Mouse (Mus musculus) layer of hippocampus, adult 9-11 months (tissue): ENCODE results near the gene Gm12258.
"Not testable (repeated sequence)": the region's sequence is repeated elsewhere in the genome, so short reads cannot be mapped to it uniquely, and the experiment has no call there.

ENCODE experiments used
- DNase-seq: peaks from one replicate; pipeline ENCODE4 v3.0.0; 2022

Gene Gm12258

DNA sequence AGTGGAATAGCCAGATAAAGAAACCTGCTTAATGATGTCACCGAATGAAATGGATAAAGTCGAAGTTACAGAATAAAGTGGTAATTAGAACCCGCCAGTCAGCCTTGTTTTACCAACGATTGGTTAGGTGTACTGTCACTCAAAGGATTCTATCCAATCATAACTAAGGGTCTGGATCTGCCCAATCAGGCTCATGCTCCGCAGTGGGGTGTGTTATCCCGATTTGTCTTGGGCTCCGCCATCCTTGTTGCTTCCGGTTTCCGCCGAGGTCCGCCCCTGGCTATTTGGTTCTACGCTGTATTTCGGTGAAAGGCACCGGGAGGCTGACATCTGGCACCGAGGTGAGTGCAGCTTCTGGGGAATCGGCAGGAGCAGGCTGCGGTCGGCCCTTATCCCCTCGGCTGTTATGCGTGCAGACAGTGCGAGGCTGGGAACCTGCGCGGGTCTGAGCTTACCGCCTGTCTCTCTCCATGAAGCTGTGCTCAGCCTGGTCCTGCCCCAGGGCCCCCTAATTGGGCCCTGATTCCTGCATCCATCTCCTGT, at the start of gene Gm12258:
Gene Gm12258, plus strand, starts transcription at position 240 of the 543 bp plus-strand sequence.
- DNase-seq = peak; percentile 95

- no peak for DNase-seq
These were observed 47.2 kb upstream of the Gm12258 start for GRCm38 (mm10) chr11:58799747-58800146.

DNA sequence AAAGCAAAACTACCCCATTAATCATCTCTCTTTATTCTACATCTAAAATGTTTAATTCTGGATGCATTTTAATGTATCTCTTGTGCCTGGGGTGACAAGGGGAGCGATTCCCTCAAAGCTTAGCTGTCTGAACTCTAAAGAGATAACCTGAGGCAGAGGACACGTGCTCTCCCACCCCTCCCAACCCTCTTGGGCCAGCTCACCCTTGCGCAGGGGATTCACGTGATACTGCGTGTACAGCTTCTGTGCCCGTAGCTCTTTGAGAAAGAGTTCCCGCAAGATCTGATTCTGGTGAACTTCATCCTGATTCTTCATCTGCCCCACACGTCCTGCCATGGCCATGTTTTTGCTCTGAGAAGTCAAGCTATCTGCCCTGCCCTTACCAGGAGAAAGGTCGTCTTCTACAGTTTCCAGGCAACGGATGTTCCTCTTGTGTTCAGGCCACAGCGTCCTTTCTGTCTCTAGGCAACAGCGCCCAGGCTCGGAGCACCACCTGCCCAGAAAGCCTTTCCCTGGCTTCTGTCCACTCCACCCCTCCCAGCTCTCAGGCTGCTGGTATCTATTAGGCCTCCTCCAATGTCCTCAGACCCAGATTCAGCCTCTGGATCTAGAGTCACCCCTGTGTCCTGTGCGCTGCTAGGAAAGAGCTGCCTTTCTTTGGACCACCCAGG, 45.3 kb upstream of the Gm12258 start, which contains the start of gene Fam183b:
Gene Fam183b, minus strand, starts transcription at position 403 of the 671 bp plus-strand sequence.
- DNase-seq = peak; percentile 51

GRCm38 (mm10) chr11:58803871-58804270, 43.1 kb upstream of the Gm12258 start:
- DNase-seq = no peak

- DNase-seq = no peak
These were observed 42.6 kb upstream of the Gm12258 start for GRCm38 (mm10) chr11:58804393-58804792.

- DNase-seq = no peak
These were observed 35.0 kb upstream of the Gm12258 start for GRCm38 (mm10) chr11:58812001-58812400.

DNA sequence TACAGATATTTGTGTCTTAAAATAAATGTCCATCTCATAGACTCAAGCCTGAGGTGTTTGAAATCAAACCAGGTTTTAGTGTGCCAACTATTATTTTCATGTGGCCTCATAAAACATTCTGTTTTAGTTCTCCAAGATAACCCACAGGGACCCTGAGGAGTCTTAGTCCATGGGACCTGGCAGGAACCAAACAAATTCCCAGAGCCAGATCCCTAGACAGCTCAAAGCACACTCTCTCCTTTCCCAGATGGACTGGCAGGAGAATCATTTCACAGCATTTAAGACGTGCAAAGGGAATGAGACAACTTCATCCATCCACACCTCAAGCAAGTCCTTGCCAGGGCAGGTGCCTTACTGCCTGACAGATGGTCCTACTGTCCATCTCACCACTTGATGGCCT, 32.3 kb upstream of the Gm12258 start, which contains the start of gene Olfr313:
Gene Olfr313, plus strand, starts transcription at position 301 of the 400 bp plus-strand sequence.
- not testable (repeated sequence) for DNase-seq

GRCm38 (mm10) chr11:58815676-58816075, 31.3 kb upstream of the Gm12258 start:
- DNase-seq = no peak

DNA sequence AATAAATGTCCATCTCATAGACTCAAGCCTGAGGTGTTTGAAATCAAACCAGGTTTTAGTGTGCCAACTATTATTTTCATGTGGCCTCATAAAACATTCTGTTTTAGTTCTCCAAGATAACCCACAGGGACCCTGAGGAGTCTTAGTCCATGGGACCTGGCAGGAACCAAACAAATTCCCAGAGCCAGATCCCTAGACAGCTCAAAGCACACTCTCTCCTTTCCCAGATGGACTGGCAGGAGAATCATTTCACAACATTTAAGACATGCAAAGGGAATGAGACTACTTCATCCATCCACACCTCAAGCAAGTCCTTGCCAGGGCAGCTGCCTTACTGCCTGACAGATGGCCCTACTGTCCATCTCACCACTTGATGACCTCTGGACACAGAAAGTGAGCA, 18.0 kb upstream of the Gm12258 start, which contains the start of gene Olfr312:
Gene Olfr312, plus strand, starts transcription at position 301 of the 400 bp plus-strand sequence.
- DNase-seq = not testable (repeated sequence)

DNA sequence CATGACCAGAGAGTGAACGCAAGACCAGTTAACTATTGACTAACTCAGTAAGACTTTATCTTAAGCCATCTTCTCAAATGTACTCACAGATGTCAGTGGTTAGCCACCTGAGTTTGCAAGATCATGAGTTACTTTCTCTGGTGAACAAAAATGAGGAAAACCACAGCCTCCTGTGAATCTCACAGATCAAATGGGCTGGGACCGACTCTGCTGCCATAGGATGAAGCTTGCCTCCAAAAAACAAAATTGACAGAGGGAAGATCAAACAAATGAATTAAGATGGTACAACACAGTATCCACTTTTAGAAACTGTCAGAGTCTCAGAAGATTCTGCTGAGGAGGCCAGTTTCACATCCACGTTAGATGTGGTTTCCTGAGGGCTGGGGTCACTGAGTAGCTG, 17.2 kb upstream of the Gm12258 start:
- no peak for DNase-seq

GRCm38 (mm10) chr11:58832541-58832940, 14.4 kb upstream of the Gm12258 start:
- not testable (repeated sequence) for DNase-seq

GRCm38 (mm10) chr11:58838951-58839350, 8.0 kb upstream of the Gm12258 start, which contains the start of gene Olfr311:
Gene Olfr311, plus strand, starts transcription at chr11:58839251.
- not testable (repeated sequence) for DNase-seq

DNA sequence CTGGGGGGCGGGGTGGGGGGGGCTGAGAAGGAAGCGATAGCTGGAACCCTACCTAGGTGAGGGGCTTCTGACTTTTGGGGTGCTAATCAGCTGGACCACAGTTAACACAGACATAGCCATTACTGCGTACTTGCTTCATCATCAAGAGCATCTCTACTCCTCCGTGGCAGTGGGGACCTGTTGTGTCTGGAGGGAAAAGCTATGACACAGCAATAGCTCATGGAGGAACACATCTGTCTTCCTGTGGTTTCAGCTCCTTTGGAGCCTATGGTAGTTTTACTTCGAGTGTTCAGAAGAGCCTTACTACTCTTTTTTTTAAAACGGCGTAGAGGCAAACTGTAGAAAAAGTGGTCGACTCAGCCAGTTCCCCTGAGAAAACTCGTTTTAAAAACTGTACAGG, 678 bp downstream of the Gm12258 start:
- no peak for DNase-seq

GRCm38 (mm10) chr11:58849731-58850130, 2.8 kb downstream of the Gm12258 start:
- no peak for DNase-seq

DNA sequence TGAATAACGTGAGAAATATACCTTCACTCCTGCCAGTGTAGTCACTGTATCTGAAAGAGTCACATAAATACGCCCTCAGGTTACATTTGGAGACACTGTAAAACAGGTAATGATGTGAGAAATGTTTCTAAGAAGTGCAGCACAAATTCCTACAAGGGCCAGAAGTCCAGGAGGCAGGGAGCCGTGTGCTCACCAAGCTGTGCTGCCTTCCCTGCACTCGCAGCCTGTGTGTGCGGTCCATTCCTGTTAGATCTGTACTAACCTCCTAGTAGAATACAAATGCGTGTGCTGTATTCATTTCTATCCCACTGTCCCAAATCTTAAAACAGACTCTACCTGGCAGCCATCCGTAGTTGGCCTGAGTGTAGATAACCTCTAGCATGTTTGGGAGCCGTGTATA, 13.8 kb downstream of the Gm12258 start:
- no peak for DNase-seq

- DNase-seq = peak; percentile 83
These were observed 20.3 kb downstream of the Gm12258 start, which contains the start of gene 2810021J22Rik for GRCm38 (mm10) chr11:58867039-58867953. Gene 2810021J22Rik, plus strand, starts transcription at chr11:58867216.

GRCm38 (mm10) chr11:58867954-58868330, 21.0 kb downstream of the Gm12258 start:
- DNase-seq = no peak

DNA sequence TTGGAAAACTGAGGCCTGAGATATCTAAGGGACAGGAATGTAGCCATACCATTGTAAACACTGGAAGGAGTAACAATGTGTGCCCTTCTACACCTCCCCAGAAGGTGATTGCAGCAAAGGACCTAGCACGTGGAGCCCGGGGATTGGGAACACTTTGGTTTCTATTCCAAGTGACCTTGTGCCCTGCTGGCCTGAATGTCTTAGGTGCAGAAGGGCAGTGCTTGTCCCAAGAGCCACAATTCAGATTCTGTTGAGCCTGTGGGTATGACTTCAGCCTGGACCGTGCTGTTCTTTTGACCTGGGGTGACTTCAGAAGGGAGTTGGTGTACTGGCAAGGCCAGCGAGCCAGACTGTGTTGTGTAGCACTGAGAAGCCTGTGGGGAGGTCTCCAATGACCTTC, 24.0 kb downstream of the Gm12258 start:
- DNase-seq = no peak

DNA sequence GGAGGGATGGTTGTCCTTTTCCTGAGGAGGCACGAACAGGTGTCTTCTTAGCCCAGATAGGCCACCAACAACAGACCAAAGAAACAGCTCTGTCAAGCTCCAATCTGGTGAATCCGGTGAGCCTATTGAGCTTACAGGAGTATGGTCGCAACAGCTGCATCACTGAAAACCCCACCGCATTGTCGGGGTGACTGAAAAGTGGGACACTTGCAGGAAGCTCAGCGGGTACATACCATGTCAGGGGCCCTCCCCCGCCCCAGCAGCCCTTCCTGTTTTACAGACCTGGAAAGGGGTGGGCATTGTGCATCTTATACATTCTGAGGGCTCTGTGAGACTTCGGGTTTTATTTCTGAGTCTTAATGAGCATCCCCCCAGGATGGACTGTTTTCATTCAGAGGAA, 36.8 kb downstream of the Gm12258 start:
- no peak for DNase-seq

DNA sequence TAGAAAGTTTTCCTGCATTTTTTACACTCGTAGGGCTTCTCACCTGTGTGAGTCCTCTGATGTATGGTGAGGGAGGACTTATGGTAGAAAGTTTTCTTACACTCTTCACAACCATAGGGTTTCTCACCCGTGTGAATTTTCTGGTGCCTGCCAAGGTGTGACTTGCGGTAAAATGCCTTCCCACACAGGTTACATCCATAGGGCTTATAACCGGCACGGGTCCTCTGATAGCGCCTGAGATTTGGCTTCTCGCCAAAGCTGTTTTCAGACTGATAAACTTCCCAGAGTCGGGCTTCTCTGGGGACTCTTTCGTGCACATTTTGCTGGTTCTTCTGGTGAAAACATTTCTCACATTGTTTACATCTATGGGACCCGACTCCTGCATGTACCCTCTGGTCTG, 43.6 kb downstream of the Gm12258 start:
- DNase-seq = no peak

DNA sequence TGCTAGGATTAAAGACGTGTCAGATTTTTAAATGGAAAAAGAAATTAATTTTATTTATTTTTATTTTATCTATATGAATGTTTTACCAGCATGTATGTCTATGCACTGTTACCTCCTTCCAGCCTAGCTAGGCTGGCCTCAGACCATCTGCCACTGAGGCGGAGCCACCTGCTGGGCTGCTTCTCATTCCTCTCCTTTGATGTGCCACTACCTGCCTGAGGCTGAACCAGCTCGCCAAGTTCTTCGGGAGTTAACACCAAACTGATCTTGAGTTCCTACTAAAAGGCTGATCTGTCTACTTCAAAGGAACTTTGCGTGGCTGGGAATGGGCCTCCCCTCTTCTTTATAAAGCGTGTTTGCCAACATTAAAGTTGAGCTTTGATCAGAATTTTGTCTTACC, 47.5 kb downstream of the Gm12258 start:
- DNase-seq = no peak

DNA sequence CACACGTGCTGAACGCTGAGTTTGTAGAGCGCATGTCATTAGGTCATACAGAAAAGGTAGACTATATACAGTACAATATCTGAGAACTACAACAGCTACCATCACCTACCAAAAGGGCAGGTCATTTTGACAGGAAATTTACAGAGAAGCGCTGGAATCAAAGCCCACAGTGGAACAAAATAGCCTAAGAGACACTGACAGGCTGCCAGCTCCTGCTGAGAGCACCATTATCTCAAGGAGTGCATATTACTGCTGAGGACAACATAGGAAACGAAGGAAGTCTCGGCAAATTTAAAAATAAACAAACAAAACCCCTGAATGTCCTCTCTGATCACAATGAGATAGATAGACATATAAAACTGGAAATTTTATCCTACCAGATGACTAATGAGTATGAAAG, 50.5 kb downstream of the Gm12258 start:
- no peak for DNase-seq

GRCm38 (mm10) chr11:58901080-58901479, 54.1 kb downstream of the Gm12258 start:
- no peak for DNase-seq
